Mouse (Mus musculus): ENCODE measurements around the gene Meis1. TPM values are rescaled to one million over a fixed set of nuclear protein-coding genes. Genes with fewer than 3 reads are reported as not detected.
A peak's percentile ranks its signal among the peaks of the same experiment; 100 is the strongest.

Gene Meis1
- polyA plus RNA-seq, 1 experiment from 2014 or later = 132 TPM

DNA sequence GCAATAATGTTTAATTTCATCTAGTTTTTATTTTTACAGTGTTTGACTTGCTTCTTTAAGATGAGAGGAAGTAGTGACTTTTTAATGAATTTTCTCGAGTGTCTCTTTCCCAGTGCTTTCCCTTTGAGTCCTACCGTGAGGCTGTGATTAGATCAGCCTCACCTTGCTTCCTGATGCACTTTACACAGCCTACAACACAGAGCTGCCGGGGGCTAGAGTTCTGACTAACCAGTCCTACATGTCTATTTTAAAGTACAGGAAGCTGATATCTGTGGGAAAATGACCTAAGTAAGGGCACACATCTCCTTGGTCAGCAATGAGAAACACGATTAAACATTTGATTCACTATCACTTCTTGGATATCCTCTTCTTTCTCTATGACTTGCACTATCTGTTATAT, 119.9 kb downstream of the Meis1 start:
- Histone ChIP-seq H3K27me3 (ENCODE audit: control insufficient read depth, insufficient read depth, low read length) (no peaks in the 10 kb centered on the region), H3K36me3 (ENCODE audit: control insufficient read depth, insufficient read depth, low read length) (no peaks in the 10 kb centered on the region), H3K9ac (ENCODE audit: low read depth, low read length) (no peak overlapping the region), H3K4me3 (ENCODE audit: low read depth, low read length) (no peak overlapping the region), H3K4me1 (replicated peaks; ENCODE audit: control insufficient read depth, insufficient read depth, low read length) (no peaks in the 10 kb centered on the region), H3K4me2 (replicated peaks; ENCODE audit: low read depth, low read length) (no peak overlapping the region), H3K27ac (ENCODE audit: low read depth, low read length) (no peak overlapping the region), H3K9me3 (ENCODE audit: control insufficient read depth, low read length) (no peaks in the 10 kb centered on the region)
- 74% methylated on average over 4 of the region's 4 CpGs for WGBS
- ATAC-seq (ENCODE audit: low FRiP score) (no peak), DNase-seq (ENCODE audit: low spot score) (no peak)

DNA sequence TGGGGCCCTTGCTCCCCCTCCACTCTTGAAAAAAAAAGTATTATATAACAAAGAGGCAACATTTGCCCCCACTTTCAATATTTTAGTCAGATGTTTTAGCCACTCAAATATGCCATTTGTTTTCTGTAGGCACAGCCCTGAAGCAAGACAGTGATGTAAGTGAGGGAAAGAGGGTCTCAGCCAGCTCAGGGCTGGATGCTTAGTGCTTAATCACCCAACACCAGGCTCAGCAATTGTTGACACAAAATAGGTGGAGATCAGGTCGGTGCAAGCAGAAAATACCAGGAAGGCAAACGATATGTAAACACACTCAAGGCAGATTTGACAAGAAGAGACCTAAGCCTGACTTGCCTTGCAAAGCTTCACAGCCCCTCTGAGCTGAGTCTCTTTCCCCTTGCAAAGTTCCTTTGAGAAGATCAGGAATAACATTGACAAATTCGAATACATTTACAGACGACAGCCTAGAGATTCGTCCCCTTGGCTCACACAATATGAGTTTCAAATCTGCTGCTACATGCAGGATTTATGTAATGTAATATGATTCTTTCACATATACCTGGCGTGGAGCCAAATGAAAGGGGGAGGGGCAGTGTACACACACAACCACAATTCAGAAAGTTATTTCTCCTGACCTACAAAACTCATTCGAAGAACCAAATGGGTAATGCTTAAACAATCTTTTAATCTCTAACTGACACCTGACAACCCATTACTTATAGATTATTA, 120.7 kb downstream of the Meis1 start:
- H3K4me1 ChIP-seq (replicated peaks; ENCODE audit: control insufficient read depth, insufficient read depth, low read length) = no peaks in the 10 kb centered on the region
- no peak overlapping the region for H3K27ac ChIP-seq (ENCODE audit: low read depth, low read length)
- 62% methylated on average over 7 of the region's 7 CpGs for WGBS
- no peak for ATAC-seq (ENCODE audit: low FRiP score)
- no peaks in the 10 kb centered on the region for H3K9me3 ChIP-seq (ENCODE audit: control insufficient read depth, low read length)
- DNase-seq (ENCODE audit: low spot score) = no peak
- H3K4me3 ChIP-seq (ENCODE audit: low read depth, low read length) = no peak overlapping the region
- no peaks in the 10 kb centered on the region for H3K36me3 ChIP-seq (ENCODE audit: control insufficient read depth, insufficient read depth, low read length)
- H3K4me2 ChIP-seq (replicated peaks; ENCODE audit: low read depth, low read length) = no peak overlapping the region
- H3K9ac ChIP-seq (ENCODE audit: low read depth, low read length) = no peak overlapping the region
- H3K27me3 ChIP-seq (ENCODE audit: control insufficient read depth, insufficient read depth, low read length) = no peaks in the 10 kb centered on the region

DNA sequence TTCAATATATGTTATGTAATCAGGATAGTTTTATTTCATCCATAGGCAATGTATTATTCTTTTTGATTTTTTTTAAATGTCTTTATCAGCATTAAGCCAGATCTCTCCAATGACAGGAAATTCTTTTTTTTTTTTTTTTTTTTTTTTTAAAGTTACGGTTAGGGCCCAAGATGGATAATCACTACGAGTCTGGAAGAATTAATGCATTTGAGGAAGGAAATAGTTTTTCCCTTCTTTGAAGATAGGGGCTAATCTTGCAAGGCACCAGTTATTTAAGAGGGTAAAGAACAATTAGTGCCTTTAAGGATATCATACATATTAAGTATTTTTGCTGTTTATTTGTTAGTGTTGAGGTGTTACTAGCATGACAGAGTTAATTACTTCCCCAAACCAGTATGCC, 121.5 kb downstream of the Meis1 start:
- H3K27ac ChIP-seq (ENCODE audit: low read depth, low read length) = no peak overlapping the region
- no peaks in the 10 kb centered on the region for H3K4me1 ChIP-seq (replicated peaks; ENCODE audit: control insufficient read depth, insufficient read depth, low read length)
- no peaks in the 10 kb centered on the region for H3K9me3 ChIP-seq (ENCODE audit: control insufficient read depth, low read length)
- ATAC-seq (ENCODE audit: low FRiP score) (no peak), DNase-seq (ENCODE audit: low spot score) (no peak)
- H3K36me3 ChIP-seq (ENCODE audit: control insufficient read depth, insufficient read depth, low read length) = no peaks in the 10 kb centered on the region
- H3K9ac ChIP-seq (ENCODE audit: low read depth, low read length) = no peak overlapping the region
- no peak overlapping the region for H3K4me2 ChIP-seq (replicated peaks; ENCODE audit: low read depth, low read length)
- no peaks in the 10 kb centered on the region for H3K27me3 ChIP-seq (ENCODE audit: control insufficient read depth, insufficient read depth, low read length)
- H3K4me3 ChIP-seq (ENCODE audit: low read depth, low read length) = no peak overlapping the region
- 91% methylated on average over 2 of the region's 2 CpGs for WGBS

DNA sequence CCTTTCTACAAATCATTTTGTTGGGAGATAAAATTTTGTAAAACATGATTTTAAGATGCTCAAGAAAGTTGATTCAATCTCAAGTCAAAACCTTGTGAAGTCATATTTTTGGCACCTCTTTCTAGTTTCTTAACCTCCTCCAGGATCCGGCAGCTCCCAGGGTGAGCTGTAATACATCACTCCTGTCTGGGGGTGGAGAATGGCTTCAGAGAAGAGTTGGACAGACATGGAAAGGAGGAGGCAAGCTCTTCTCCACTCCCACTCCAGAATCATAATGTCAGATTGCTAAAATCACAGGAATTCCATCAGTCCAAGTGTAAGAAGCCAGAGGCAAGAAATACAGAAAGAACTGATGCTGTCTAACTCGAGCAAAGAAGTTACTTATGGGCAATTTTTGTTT, 126.3 kb downstream of the Meis1 start:
- Histone ChIP-seq H3K27me3 (ENCODE audit: control insufficient read depth, insufficient read depth, low read length) (no peaks in the 10 kb centered on the region), H3K36me3 (ENCODE audit: control insufficient read depth, insufficient read depth, low read length) (no peaks in the 10 kb centered on the region), H3K4me2 (replicated peaks; ENCODE audit: low read depth, low read length) (no peak overlapping the region), H3K9ac (ENCODE audit: low read depth, low read length) (no peak overlapping the region), H3K27ac (ENCODE audit: low read depth, low read length) (no peak overlapping the region), H3K9me3 (ENCODE audit: control insufficient read depth, low read length) (no peaks in the 10 kb centered on the region), H3K4me3 (ENCODE audit: low read depth, low read length) (no peak overlapping the region), H3K4me1 (replicated peaks; ENCODE audit: control insufficient read depth, insufficient read depth, low read length) (no peaks in the 10 kb centered on the region)
- WGBS = 50% methylated on average over 2 of the region's 2 CpGs
- DNase-seq (ENCODE audit: low spot score) = no peak
- no peak for ATAC-seq (ENCODE audit: low FRiP score)

GRCm38 (mm10) chr11:18889139-18889538, 129.6 kb downstream of the Meis1 start:
- no peak overlapping the region for H3K4me3 ChIP-seq (ENCODE audit: low read depth, low read length)
- H3K27me3 ChIP-seq (ENCODE audit: control insufficient read depth, insufficient read depth, low read length) = no peaks in the 10 kb centered on the region
- ATAC-seq (ENCODE audit: low FRiP score) = no peak
- no peak overlapping the region for H3K27ac ChIP-seq (ENCODE audit: low read depth, low read length)
- WGBS = 8% methylated on average over 5 of the region's 5 CpGs
- no peaks in the 10 kb centered on the region for H3K9me3 ChIP-seq (ENCODE audit: control insufficient read depth, low read length)
- H3K9ac ChIP-seq (ENCODE audit: low read depth, low read length) = no peak overlapping the region
- no peak overlapping the region for H3K4me2 ChIP-seq (replicated peaks; ENCODE audit: low read depth, low read length)
- DNase-seq (ENCODE audit: low spot score) = no peak
- peaks cover under 1% of the 10 kb centered on the region; the same call in 1 of the 2 replicates for H3K4me1 ChIP-seq (replicated peaks; ENCODE audit: control insufficient read depth, insufficient read depth, low read length)
- H3K36me3 ChIP-seq (ENCODE audit: control insufficient read depth, insufficient read depth, low read length) = no peaks in the 10 kb centered on the region

DNA sequence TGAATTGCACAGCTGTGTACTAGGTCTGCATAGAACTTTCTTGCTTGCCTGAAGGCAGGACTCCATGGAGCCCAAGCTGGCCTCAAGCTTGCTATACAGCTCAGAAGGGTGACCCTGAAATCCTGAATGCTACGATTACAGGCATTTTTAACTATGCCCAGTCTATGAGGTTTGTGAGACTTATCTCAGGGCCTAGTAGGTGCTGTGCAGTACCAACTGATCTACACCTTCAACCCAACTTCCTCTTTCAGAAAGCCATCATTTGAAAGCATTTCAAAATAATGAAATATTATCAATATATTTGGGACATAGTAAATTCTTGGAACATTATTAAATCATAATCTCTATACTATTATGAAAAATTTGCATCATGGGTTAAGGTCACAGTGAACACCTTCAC, 130.1 kb downstream of the Meis1 start:
- no peak overlapping the region for H3K27ac ChIP-seq (ENCODE audit: low read depth, low read length)
- H3K4me2 ChIP-seq (replicated peaks; ENCODE audit: low read depth, low read length) = no peak overlapping the region
- no peak overlapping the region for H3K9ac ChIP-seq (ENCODE audit: low read depth, low read length)
- H3K4me1 ChIP-seq (replicated peaks; ENCODE audit: control insufficient read depth, insufficient read depth, low read length) = peaks cover 5% of the 10 kb centered on the region; the same call in 1 of the 2 replicates
- ATAC-seq (ENCODE audit: low FRiP score) (no peak), DNase-seq (ENCODE audit: low spot score) (no peak)
- no peaks in the 10 kb centered on the region for H3K36me3 ChIP-seq (ENCODE audit: control insufficient read depth, insufficient read depth, low read length)
- 72% methylated on average over 1 of the region's 1 CpGs for WGBS
- H3K27me3 ChIP-seq (ENCODE audit: control insufficient read depth, insufficient read depth, low read length) = no peaks in the 10 kb centered on the region
- H3K4me3 ChIP-seq (ENCODE audit: low read depth, low read length) = no peak overlapping the region
- H3K9me3 ChIP-seq (ENCODE audit: control insufficient read depth, low read length) = no peaks in the 10 kb centered on the region

DNA sequence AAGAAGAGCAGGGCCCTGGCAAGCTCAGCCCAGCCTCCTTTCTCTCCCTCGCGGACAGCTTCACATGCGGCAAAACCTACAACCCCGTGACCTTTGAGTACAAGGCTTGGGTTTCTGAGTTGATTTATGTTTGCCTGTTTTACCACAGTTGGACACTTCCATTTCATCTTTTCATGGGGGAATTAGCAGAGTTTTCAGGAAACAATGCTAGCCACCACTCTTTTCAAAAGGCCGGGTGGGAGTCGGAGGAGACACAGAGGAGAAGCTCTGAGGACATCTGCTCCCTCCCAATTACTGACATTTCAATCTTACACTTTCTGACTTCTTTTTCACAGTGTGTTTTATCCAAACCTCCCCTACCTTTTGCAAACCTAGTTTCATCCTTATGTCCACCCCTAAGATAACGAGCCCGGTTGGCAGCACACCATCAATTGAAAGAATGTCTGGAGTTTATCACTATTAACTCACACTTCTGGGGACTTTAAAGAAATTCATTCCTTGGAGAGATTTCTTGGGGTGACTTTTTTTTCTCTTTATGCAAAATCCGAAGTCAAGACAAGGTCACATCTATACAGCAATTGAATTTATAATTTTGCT, 133.0 kb downstream of the Meis1 start:
- H3K9ac ChIP-seq (ENCODE audit: low read depth, low read length) = no peak overlapping the region
- peaks cover 10% of the 10 kb centered on the region; the same call in 1 of the 2 replicates for H3K4me1 ChIP-seq (replicated peaks; ENCODE audit: control insufficient read depth, insufficient read depth, low read length)
- peak overlapping the region; percentile 81 for H3K27ac ChIP-seq (ENCODE audit: low read depth, low read length)
- H3K9me3 ChIP-seq (ENCODE audit: control insufficient read depth, low read length) = no peaks in the 10 kb centered on the region
- ATAC-seq (ENCODE audit: low FRiP score) (peak; percentile 58), DNase-seq (ENCODE audit: low spot score) (peak; percentile 52)
- 10% methylated on average over 9 of the region's 9 CpGs for WGBS
- H3K4me2 ChIP-seq (replicated peaks; ENCODE audit: low read depth, low read length) = peak overlapping the region; percentile 1; the same call in 1 of the 2 replicates
- H3K27me3 ChIP-seq (ENCODE audit: control insufficient read depth, insufficient read depth, low read length) = no peaks in the 10 kb centered on the region
- no peaks in the 10 kb centered on the region for H3K36me3 ChIP-seq (ENCODE audit: control insufficient read depth, insufficient read depth, low read length)
- H3K4me3 ChIP-seq (ENCODE audit: low read depth, low read length) = no peak overlapping the region

DNA sequence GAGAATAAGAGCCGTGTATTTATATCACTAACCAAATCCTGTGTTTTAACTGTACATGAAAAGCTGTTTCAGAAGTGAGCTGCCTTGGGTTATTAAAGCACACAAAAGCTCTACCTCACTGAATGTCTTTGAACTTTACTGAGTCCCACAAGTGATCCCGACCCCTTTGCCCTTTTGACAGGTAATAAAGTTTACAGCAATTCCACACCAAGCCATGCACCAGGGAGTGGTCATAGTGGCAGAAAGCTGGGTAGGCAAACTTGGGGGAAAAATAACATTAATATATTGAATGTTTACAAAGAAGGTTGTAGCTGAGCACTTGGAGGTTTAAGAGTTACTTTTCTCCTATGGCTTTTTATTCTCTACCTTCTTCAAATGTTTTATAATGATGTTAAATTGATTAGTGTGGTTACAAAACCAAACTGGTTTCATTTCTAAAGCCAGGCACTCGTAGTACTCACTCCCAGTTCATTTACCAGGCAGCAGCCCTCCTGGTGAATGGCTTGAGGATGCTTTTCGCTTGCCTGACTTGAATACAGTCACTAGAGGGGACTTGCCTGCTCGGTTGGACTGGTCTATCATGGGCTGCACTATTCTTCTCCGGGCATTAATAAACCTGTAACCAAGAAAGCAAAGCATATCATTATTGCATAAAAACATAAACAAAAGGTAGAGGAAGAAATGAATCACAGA, 133.6 kb downstream of the Meis1 start:
- H3K4me2 ChIP-seq (replicated peaks; ENCODE audit: low read depth, low read length) = peak overlapping the region; percentile 1; the same call in 1 of the 2 replicates
- no peaks in the 10 kb centered on the region for H3K27me3 ChIP-seq (ENCODE audit: control insufficient read depth, insufficient read depth, low read length)
- DNase-seq (ENCODE audit: low spot score) = peak; percentile 39
- peak; percentile 23 for ATAC-seq (ENCODE audit: low FRiP score)
- peak overlapping the region; percentile 81 for H3K27ac ChIP-seq (ENCODE audit: low read depth, low read length)
- no peak overlapping the region for H3K4me3 ChIP-seq (ENCODE audit: low read depth, low read length)
- 22% methylated on average over 6 of the region's 6 CpGs for WGBS
- H3K36me3 ChIP-seq (ENCODE audit: control insufficient read depth, insufficient read depth, low read length) = no peaks in the 10 kb centered on the region
- H3K9ac ChIP-seq (ENCODE audit: low read depth, low read length) = no peak overlapping the region
- H3K4me1 ChIP-seq (replicated peaks; ENCODE audit: control insufficient read depth, insufficient read depth, low read length) = peaks cover 10% of the 10 kb centered on the region; the same call in 1 of the 2 replicates
- H3K9me3 ChIP-seq (ENCODE audit: control insufficient read depth, low read length) = no peaks in the 10 kb centered on the region

All from hindbrain, embryonic 11.5 days (tissue).